Mouse (Mus musculus) intestine, embryonic 15.5 days (tissue): Measurements from ENCODE around the gene Galntl5. TPM values are rescaled to one million over a fixed set of nuclear protein-coding genes. Genes with fewer than 3 reads are reported as not detected.

Experiments used
- ATAC-seq: fragments of 200-750 bp; cut with Nextera tagmentation; 2 replicates; pipeline ENCODE4 v1.8.0; 2017; ENCODE audit warnings: moderate TSS enrichment, moderate library complexity
- H3K27ac ChIP-seq: fragments of 300-500 bp; sonication (generic); 2 replicates; pipeline ENCODE4 v1.5.1; 2015; ENCODE audit warnings: mild to moderate bottlenecking, inconsistent platforms
- H3K27me3 ChIP-seq: fragments of 300-500 bp; sonication (generic); replicated peaks from 2 replicates; pipeline ENCODE4 v1.6.1; 2015; ENCODE audit warnings: inconsistent platforms
- H3K36me3 ChIP-seq: fragments of 300-500 bp; sonication (generic); 2 replicates; pipeline ENCODE4 v1.6.1; 2015; ENCODE audit warnings: inconsistent platforms
- H3K4me1 ChIP-seq: fragments of 300-500 bp; sonication (generic); replicated peaks from 2 replicates; pipeline ENCODE4 v1.6.1; 2015; ENCODE audit warnings: inconsistent platforms
- H3K4me2 ChIP-seq: fragments of 300-500 bp; sonication (generic); replicated peaks from 2 replicates; pipeline ENCODE4 v1.6.1; 2015; ENCODE audit warnings: mild to moderate bottlenecking, inconsistent platforms
- H3K4me3 ChIP-seq: fragments of 300-500 bp; sonication (generic); replicated peaks from 2 replicates; pipeline ENCODE4 v1.5.1; 2015; ENCODE audit warnings: inconsistent platforms
- H3K9ac ChIP-seq: fragments of 300-500 bp; sonication (generic); 2 replicates; pipeline ENCODE4 v1.6.1; 2015; ENCODE audit warnings: inconsistent platforms
- H3K9me3 ChIP-seq: fragments of 300-500 bp; sonication (generic); 2 replicates; pipeline ENCODE4 v1.6.1; 2016; ENCODE audit warnings: inconsistent platforms
- WGBS: fragments of 180-500 bp; shearing (Covaris S2); methylation state at CpG from one replicate; pipeline ENCODE4 v1.1.7; 2015; 5-methylcytosine and 5-hydroxymethylcytosine counted together
- polyA plus RNA-seq: library from polyadenylated mRNA; unstranded; fragments of >200 nt; fragmentation: Nextera tagmentation; extraction: Ambion mirVana; gene quantifications from 2 replicates; pipeline ENCODE4 v1.2.1, GENCODE M21; 2015

Gene Galntl5
- polyA plus RNA-seq, 1 experiment from 2014 or later: not detected

GRCm38 (mm10) chr5:25261452-25261851 lies 80.2 kb downstream of the Galntl5 start:
- Histone ChIP-seq H3K4me1 (no peaks in the 10 kb centered on the region), H3K9ac (no peak overlapping the region), H3K9me3 (no peaks in the 10 kb centered on the region), H3K27me3 (no peaks in the 10 kb centered on the region), H3K27ac (no peak overlapping the region), H3K36me3 (peaks cover 16% of the 10 kb centered on the region), H3K4me2 (no peak overlapping the region), H3K4me3 (no peak overlapping the region)
- WGBS: 78% methylated on average over 6 of the region's 6 CpGs
- no peak for ATAC-seq

- H3K36me3 ChIP-seq: peaks cover 9% of the 10 kb centered on the region
- 73% methylated on average over 7 of the region's 7 CpGs for WGBS
Observed at GRCm38 (mm10) chr5:25262266-25262665, 81.0 kb downstream of the Galntl5 start.

GRCm38 (mm10) chr5:25268258-25268888 lies 87.1 kb downstream of the Galntl5 start:
- peaks cover 16% of the 10 kb centered on the region for H3K36me3 ChIP-seq
- no peak overlapping the region for H3K27ac ChIP-seq
- ATAC-seq: no peak
- H3K4me1 ChIP-seq: no peaks in the 10 kb centered on the region
- no peak overlapping the region for H3K9ac ChIP-seq
- H3K9me3 ChIP-seq: no peaks in the 10 kb centered on the region
- no peak overlapping the region for H3K4me2 ChIP-seq
- WGBS: 90% methylated on average over 4 of the region's 4 CpGs
- H3K4me3 ChIP-seq: no peak overlapping the region
- H3K27me3 ChIP-seq: no peaks in the 10 kb centered on the region

More at GRCm38 (mm10) chr5:25262266-25262665, 81.0 kb downstream of the Galntl5 start:
- no peaks in the 10 kb centered on the region for H3K27me3 ChIP-seq
- no peak overlapping the region for H3K27ac ChIP-seq
- no peak for ATAC-seq
- H3K4me1 ChIP-seq: no peaks in the 10 kb centered on the region
- H3K4me2 ChIP-seq: no peak overlapping the region
- no peaks in the 10 kb centered on the region for H3K9me3 ChIP-seq
- no peak overlapping the region for H3K4me3 ChIP-seq
- H3K9ac ChIP-seq: no peak overlapping the region

Other genes with a start within 250 kb of the Galntl5 start
- gene Prkag2, start 80.8 kb upstream of the Galntl5 start, polyA plus RNA-seq: 52.2 and 52.3 TPM in 2 replicates
- 31.6 and 35.9 TPM in 2 replicates for gene Galnt11, start 40.4 kb downstream of the Galntl5 start, polyA plus RNA-seq
- gene E130116L18Rik, start 41.7 kb downstream of the Galntl5 start, polyA plus RNA-seq: not detected in 2 replicates